Mouse (Mus musculus): ENCODE data around the gene Syce1.
A peak's percentile ranks its signal among the peaks of the same experiment; 100 is the strongest.

Syce1 gene

DNA sequence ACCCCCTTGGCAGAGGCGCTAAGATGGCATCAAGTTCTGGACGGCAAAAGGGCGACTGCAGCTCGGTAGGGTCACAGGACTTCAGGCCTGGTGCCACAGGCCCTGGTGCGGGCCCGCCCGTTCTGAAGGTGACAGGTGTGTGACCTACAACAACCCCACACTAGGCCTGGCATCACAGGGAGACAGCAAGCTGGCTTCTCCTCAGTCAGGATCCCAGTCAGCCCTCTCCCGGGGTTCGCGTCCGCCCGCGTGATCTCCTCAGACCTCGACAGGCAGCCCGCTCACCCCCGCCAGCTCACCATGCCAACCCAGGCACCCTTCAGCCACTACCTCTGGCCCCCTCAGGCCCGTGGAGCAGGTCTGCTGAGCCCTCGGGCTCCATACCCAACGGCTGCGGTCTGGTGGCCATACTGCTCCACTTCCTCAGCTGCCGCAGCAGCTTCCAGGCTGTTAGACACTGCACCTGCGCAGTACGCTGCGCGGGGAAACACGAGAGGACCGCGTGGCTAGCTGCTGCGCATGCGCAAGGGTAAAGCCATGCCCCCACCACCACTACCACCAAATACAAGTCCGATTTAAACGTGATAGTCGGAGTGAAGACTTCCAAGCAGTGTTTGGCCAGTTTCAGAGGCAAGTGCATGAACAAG, at the start of gene Syce1:
Syce1 (minus strand) TSS at position 447 of the 647 bp plus-strand sequence.
- DNase-seq (ENCODE audit: low spot score in 2 of 2) = no peak

DNA sequence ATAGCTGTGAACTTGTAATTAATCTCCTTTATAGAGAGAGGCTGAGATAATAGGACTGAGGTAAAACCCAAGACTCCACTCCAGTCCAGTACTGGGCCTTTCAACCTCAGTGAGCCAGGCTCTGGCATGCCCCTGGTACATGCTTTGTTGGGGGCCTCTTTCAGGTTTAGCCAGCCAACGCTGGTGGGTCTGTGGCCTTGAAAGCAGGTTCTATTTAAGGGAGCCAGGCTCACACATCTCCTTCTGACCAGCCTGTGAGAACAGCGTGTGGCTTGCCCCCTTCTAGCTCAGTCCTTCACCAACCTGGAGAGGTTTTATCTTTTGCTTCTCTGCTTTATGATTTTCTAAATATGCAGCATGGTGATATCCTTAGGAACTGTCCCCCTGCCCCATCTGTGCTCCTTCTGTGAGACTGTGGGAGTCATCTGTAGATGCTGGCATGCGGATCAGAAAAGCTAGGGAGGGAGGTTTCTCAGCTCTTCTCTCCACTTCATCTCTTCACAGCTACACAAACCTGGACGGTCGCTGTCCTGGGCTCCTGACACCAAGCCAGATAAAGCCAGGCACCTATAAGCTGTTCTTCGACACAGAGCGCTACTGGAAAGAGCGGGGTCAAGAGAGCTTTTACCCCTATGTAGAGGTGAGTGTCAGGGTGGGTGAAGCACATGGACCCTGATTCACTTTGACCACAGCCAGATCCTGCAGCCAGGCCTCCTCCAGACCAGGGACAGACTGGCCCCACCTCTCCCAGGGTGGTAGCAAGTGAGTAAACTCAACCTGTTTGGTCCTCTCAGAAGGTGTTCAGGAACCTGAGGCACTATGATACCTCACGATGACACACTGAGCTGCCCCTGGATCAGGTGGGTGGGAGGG, 48.8 kb upstream of the Syce1 start:
- peak; percentile 59 to 82 for DNase-seq (ENCODE audit: low spot score in 2 of 2)

GRCm38 (mm10) chr7:140835758-140836087, 48.1 kb upstream of the Syce1 start:
- no peak for DNase-seq (ENCODE audit: low spot score in 2 of 2)

GRCm38 (mm10) chr7:140834968-140835757, 47.5 kb upstream of the Syce1 start, which contains the start of gene Urah:
Gene Urah (plus strand): TSS chr7:140835018.
- DNase-seq (ENCODE audit: low spot score in 2 of 2) = peak in 1 of 2 experiments; percentile 24

DNA sequence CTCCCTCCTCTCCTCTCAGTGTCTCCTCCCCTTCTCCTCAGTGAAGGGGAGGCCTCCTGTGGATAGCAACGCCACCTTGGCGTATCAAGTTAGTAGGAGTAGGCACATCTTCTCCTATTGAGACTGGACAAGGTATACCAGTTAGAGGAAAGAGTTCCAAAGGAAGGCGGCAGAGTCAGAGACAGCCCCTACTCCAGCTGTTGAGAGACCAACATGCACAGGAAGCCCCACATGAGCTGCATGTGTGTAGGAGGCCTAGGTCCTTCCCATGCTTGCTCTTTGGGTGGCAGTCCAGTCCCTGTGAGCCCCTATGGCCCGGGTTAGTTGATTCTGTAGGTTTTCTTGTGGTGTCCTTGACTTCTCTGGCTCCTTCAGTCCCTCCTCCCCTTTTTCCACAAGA, 45.7 kb upstream of the Syce1 start:
- DNase-seq (ENCODE audit: low spot score in 2 of 2) = peak in 1 of 2 experiments; percentile 17

DNA sequence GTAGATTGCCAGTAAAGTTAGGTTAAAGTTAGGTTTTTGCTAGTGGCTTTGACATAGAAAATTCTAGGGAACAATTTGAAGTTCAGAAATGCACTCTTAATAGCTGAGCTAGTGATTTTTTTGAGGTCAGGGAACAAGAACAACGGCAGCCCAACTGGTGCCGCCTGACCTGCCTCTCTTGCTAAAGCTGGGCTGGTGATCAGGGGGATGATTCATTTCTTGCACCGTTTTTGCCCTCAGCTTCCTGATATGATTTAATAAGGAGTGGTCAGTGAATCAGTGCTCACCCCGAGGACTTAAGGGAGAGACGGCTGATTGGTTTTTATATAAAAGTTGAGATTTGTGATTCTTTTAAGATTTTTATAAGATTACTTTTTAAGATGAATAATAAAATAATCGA, 43.8 kb upstream of the Syce1 start:
- DNase-seq (ENCODE audit: low spot score in 2 of 2) = no peak

GRCm38 (mm10) chr7:140828171-140828881, 40.7 kb upstream of the Syce1 start:
- peak; percentile 69 to 80 for DNase-seq (ENCODE audit: low spot score in 2 of 2)

DNA sequence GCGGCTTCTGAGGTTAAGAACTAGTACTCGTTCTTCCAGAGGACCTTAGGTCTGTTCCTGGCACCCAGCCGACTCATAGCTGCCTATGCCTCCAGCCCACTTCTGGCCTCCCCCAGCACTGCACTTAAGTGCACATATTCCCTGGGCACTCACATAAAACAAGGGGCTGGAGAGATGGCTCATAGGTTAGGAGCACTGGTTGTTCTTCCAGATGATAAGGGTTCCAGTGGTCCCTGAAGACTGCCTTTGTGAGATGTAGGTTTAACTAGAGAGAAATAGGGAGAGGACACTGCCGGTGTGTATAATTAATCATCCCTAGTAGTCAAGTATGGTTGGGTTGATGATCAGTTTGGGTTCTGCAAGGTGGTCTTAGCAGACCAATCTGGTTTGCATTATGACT, 35.1 kb upstream of the Syce1 start:
- no peak for DNase-seq (ENCODE audit: low spot score in 2 of 2)

DNA sequence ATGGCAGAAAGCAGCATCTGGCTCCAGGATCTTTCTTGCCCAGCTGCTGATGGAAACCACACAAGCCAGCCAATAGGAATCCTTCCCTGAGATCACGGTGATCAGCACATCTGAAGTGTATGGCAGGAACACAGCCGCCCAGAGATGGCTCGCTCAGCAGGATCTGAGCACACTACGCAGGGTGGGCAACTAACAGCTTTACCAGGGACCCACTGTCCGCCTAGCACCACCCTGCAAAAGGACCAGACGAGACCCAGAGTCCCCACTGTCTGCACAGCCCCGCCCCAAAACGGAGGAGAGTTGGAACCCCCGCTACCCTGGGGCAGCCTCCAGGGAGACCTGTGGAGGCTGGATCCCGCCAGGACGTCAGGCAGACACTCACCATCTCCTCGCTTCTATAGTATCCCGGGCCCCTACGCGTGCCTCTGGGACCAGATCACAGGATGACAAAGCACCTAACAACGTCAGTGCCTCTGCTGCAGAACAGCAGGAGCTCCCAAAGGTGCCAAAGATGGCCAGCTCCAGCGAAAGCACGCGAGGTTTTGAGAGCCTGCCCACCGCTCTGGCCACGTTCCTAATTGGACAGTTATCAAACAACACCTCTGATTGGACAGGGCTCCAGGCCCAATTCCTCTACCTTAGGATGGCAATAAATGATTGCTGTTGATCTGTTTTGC, 34.1 kb upstream of the Syce1 start, which contains the start of gene Zfp941:
Zfp941 (minus strand) TSS at position 526 of the 677 bp plus-strand sequence.
- DNase-seq (ENCODE audit: low spot score in 2 of 2) = peak; percentile 82 to 89

DNA sequence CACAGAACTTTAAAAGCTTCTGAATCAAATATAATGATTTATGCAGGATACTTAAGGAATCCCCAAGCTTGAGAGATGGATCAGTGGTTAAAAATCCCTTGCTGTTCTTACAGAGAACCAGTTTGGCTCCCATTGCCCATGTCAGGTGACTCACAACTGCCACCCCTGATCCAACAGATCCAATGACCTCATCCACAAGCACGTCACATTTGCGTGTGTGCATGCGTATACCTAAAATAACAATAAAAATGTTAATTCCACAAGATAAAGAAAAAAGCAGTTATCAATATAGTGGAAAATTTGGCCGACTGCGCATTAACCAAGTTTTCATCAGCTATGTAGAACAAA, 33.6 kb upstream of the Syce1 start:
- no peak for DNase-seq (ENCODE audit: low spot score in 2 of 2)

DNA sequence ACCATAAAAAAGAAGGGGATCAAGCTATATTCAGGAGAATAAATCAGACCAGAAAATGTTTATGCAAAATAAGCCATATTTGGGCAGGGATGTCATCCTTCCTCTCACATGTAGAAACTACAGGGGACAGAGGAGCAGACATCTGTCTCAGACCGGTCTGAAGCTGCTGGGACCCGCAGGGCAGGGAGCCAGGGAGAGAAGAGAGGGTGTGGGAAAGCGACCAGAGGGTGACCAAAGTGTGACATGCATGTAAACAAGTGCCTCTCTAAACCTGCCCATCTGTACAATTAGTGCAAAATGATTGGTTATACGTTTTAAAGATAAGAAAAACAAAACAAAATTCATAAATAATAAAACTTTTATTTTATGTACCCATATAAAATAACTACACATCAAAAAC, 32.5 kb upstream of the Syce1 start:
- peak in 1 of 2 experiments; percentile 39 for DNase-seq (ENCODE audit: low spot score in 2 of 2)

GRCm38 (mm10) chr7:140812850-140813249, 25.2 kb upstream of the Syce1 start:
- no peak for DNase-seq (ENCODE audit: low spot score in 2 of 2)

DNA sequence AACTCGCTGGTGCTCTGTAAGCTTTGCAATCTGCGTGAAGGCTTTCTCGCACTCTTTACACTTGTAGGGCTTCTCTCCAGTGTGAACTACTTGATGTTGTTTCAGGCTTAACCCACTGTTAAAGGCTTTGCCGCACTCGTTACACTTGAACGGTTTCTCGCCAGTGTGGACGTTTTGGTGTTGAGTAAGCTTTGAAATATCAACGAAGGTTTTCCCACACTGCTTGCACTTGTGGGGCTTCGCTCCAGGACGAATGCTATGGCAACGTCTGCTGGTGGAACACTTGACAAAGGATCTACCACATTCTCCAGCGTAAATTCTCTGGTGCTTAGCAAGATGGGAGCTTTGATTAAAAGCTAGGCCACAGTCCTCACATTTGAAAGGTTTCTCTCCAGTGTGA, 24.1 kb upstream of the Syce1 start:
- DNase-seq (ENCODE audit: low spot score in 2 of 2) = peak; percentile 69 to 73

DNA sequence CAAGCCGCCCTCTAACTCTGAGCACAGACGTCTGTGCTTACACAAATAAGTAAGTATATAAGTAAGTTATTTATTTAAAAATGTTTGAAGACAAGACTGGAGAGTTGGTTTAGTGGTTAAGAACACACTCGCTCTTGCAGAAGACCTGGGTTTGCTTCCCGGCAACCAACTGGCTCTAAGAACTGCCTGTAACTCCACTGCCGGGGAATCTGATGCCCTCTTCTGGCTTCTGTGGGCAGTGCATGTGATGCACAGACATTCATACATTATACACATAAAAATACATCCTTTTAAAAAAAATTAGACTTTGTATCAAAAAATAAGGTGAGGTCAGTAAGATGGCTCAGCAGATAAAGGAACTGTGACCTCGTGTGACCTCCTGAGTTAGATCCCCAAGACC, 22.8 kb upstream of the Syce1 start:
- DNase-seq (ENCODE audit: low spot score in 2 of 2) = no peak

- DNase-seq (ENCODE audit: low spot score in 2 of 2) = peak; percentile 48 to 49
Observed at GRCm38 (mm10) chr7:140805704-140806103, 18.1 kb upstream of the Syce1 start.

GRCm38 (mm10) chr7:140802629-140803028, 15.0 kb upstream of the Syce1 start:
- DNase-seq (ENCODE audit: low spot score in 2 of 2) = no peak

GRCm38 (mm10) chr7:140798212-140798611, 10.6 kb upstream of the Syce1 start:
- no peak for DNase-seq (ENCODE audit: low spot score in 2 of 2)

- DNase-seq (ENCODE audit: low spot score in 2 of 2) = no peak
Observed at GRCm38 (mm10) chr7:140797619-140798018, 10.0 kb upstream of the Syce1 start.

DNA sequence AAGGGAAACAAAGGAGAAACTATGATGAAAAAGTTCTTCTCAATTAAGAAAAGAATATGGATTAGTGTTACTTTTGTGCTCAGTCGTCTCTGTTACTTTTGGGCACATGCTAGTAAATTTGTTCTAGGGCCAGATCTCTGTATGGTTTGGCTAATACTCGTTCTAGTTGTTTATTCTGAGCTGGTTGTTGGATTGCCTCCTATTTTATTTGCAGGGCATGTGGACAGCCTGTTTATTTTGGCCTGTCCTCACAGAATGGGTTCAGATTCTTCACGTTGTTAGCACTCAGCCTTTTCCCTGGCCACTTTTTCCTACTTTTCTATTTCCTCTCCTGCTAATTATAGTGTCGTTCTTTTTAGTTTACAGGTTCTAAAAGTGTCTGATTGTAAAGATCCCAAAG, 5.9 kb upstream of the Syce1 start:
- no peak for DNase-seq (ENCODE audit: low spot score in 2 of 2)

GRCm38 (mm10) chr7:140788053-140788435, 392 bp upstream of the Syce1 start:
- DNase-seq (ENCODE audit: low spot score in 2 of 2) = no peak

DNA sequence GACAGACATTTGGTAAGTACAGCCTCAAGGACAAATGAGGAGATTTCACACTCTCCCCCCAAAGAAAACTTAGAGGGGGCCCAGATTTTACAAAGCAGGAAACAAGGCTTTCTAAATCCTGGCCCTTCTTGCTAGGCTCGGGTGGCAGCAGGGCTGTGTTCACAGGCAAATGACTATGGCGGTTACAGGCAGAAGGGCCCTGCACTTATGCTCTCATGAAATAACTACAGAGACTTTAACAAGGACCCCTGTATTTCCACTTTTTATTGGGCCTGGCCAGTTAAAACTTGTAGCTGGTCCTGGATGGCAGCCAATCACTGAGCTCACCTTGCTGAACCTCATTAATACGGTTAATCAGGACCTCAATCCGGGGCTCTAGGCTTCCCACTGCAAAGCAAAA, 7.1 kb downstream of the Syce1 start:
- no peak for DNase-seq (ENCODE audit: low spot score in 2 of 2)
